Mouse (Mus musculus) neural tube, embryonic 12.5 days (tissue): Measurements from ENCODE around the gene Rassf8. TPM values are rescaled to one million over a fixed set of nuclear protein-coding genes. Genes with fewer than 3 reads are reported as not detected.
A peak's percentile ranks its signal among the peaks of the same experiment; 100 is the strongest.

Source experiments
- ATAC-seq: fragments of 200-750 bp; cut with Nextera tagmentation; 2 replicates; pipeline ENCODE4 v1.8.0; 2017; ENCODE audit warnings: low read depth, mild to moderate bottlenecking, moderate TSS enrichment, moderate library complexity; ENCODE audit not compliant: low FRiP score
- H3K27ac ChIP-seq: fragments of 300-500 bp; sonication (generic); 2 replicates; pipeline ENCODE4 v1.5.1; 2016
- H3K27me3 ChIP-seq: fragments of 300-500 bp; sonication (generic); replicated peaks from 2 replicates; pipeline ENCODE4 v1.6.1; 2016; ENCODE audit warnings: mild to moderate bottlenecking
- H3K36me3 ChIP-seq: fragments of 300-500 bp; sonication (generic); 2 replicates; pipeline ENCODE4 v1.6.1; 2016; ENCODE audit warnings: mild to moderate bottlenecking
- H3K4me1 ChIP-seq: fragments of 300-500 bp; sonication (generic); 2 replicates; pipeline ENCODE4 v1.6.1; 2016
- H3K4me2 ChIP-seq: fragments of 300-500 bp; sonication (generic); replicated peaks from 2 replicates; pipeline ENCODE4 v1.6.1; 2016; ENCODE audit warnings: mild to moderate bottlenecking
- H3K4me3 ChIP-seq: fragments of 300-500 bp; sonication (generic); 2 replicates; pipeline ENCODE4 v1.5.1; 2016
- H3K9ac ChIP-seq: fragments of 300-500 bp; sonication (generic); 2 replicates; pipeline ENCODE4 v1.6.1; 2016; ENCODE audit warnings: mild to moderate bottlenecking
- H3K9me3 ChIP-seq: fragments of 300-500 bp; sonication (generic); 2 replicates; pipeline ENCODE4 v1.6.1; 2016; ENCODE audit warnings: mild to moderate bottlenecking
- WGBS: fragments of 180-500 bp; shearing (Covaris S2); methylation state at CpG from one replicate; pipeline ENCODE4 v1.1.7; 2016; 5-methylcytosine and 5-hydroxymethylcytosine counted together
- polyA plus RNA-seq: library from polyadenylated mRNA; unstranded; fragments of >200 nt; fragmentation: Nextera tagmentation; extraction: Ambion mirVana; gene quantifications from 2 replicates; pipeline ENCODE4 v1.2.1, GENCODE M21; 2016

The Rassf8 gene
- polyA plus RNA-seq, 1 experiment from 2014 or later: 3.6 TPM

- no peak for ATAC-seq
- Histone ChIP-seq H3K27ac (no peak overlapping the region), H3K9ac (no peak overlapping the region), H3K36me3 (peaks cover 2% of the 10 kb centered on the region; the same call in 1 of the 2 replicates), H3K4me1 (no peaks in the 10 kb centered on the region), H3K4me2 (no peak overlapping the region), H3K27me3 (no peaks in the 10 kb centered on the region), H3K9me3 (no peaks in the 10 kb centered on the region), H3K4me3 (no peak overlapping the region)
- whole genome bisulfite sequencing: 77% methylated on average over 1 of the region's 1 CpGs
Observed at GRCm38 (mm10) chr6:145811174-145811573, 64.6 kb downstream of the Rassf8 start.

GRCm38 (mm10) chr6:145815200-145815599 is 68.7 kb downstream of the Rassf8 start:
- WGBS: 37% methylated on average over 15 of the region's 15 CpGs
- Histone ChIP-seq H3K4me3 (no peak overlapping the region), H3K4me1 (no peaks in the 10 kb centered on the region), H3K36me3 (peaks cover 2% of the 10 kb centered on the region; the same call in 1 of the 2 replicates), H3K9ac (no peak overlapping the region), H3K27ac (no peak overlapping the region), H3K27me3 (no peaks in the 10 kb centered on the region), H3K9me3 (no peaks in the 10 kb centered on the region), H3K4me2 (no peak overlapping the region)
- no peak for ATAC-seq

- no peak for ATAC-seq
- 82% methylated on average over 9 of the region's 9 CpGs for WGBS
- H3K27me3 ChIP-seq: no peaks in the 10 kb centered on the region
- H3K36me3 ChIP-seq: peaks cover 2% of the 10 kb centered on the region; the same call in 1 of the 2 replicates
- H3K9me3 ChIP-seq: no peaks in the 10 kb centered on the region
- H3K4me3 ChIP-seq: no peak overlapping the region
- H3K4me2 ChIP-seq: no peak overlapping the region
- H3K4me1 ChIP-seq: no peaks in the 10 kb centered on the region
- H3K9ac ChIP-seq: no peak overlapping the region
- H3K27ac ChIP-seq: no peak overlapping the region
Observed at GRCm38 (mm10) chr6:145819151-145819550, 72.6 kb downstream of the Rassf8 start.

GRCm38 (mm10) chr6:145822218-145822617 is 75.7 kb downstream of the Rassf8 start:
- H3K4me3 ChIP-seq: no peak overlapping the region
- no peak overlapping the region for H3K27ac ChIP-seq
- H3K9me3 ChIP-seq: peaks cover 5% of the 10 kb centered on the region; the same call in 1 of the 2 replicates
- no peaks in the 10 kb centered on the region for H3K4me1 ChIP-seq
- no peaks in the 10 kb centered on the region for H3K36me3 ChIP-seq
- H3K9ac ChIP-seq: no peak overlapping the region
- 69% methylated on average over 5 of the region's 5 CpGs for WGBS
- no peak overlapping the region for H3K4me2 ChIP-seq
- no peaks in the 10 kb centered on the region for H3K27me3 ChIP-seq
- no peak for ATAC-seq

GRCm38 (mm10) chr6:145823103-145823502 is 76.6 kb downstream of the Rassf8 start:
- ATAC-seq: peak; percentile 58; the same call in 1 of the 2 replicates
- Histone ChIP-seq H3K4me1 (no peaks in the 10 kb centered on the region), H3K4me2 (no peak overlapping the region), H3K9ac (no peak overlapping the region), H3K4me3 (no peak overlapping the region), H3K27me3 (no peaks in the 10 kb centered on the region), H3K27ac (no peak overlapping the region), H3K9me3 (peaks cover 5% of the 10 kb centered on the region; the same call in 1 of the 2 replicates), H3K36me3 (no peaks in the 10 kb centered on the region)
- WGBS: 27% methylated on average over 6 of the region's 6 CpGs

GRCm38 (mm10) chr6:145823588-145824234 is 77.2 kb downstream of the Rassf8 start:
- WGBS: 57% methylated on average over 5 of the region's 5 CpGs
- H3K27ac ChIP-seq: no peak overlapping the region
- no peaks in the 10 kb centered on the region for H3K36me3 ChIP-seq
- H3K27me3 ChIP-seq: no peaks in the 10 kb centered on the region
- peaks cover 5% of the 10 kb centered on the region; the same call in 1 of the 2 replicates for H3K9me3 ChIP-seq
- H3K4me1 ChIP-seq: no peaks in the 10 kb centered on the region
- H3K4me2 ChIP-seq: no peak overlapping the region
- H3K9ac ChIP-seq: no peak overlapping the region
- 0 out of 2 replicates have a peak, but pooled peaks have one; percentile 41 for ATAC-seq
- H3K4me3 ChIP-seq: no peak overlapping the region

- Histone ChIP-seq H3K4me3 (no peak overlapping the region), H3K9me3 (peaks cover 5% of the 10 kb centered on the region; the same call in 1 of the 2 replicates), H3K4me2 (no peak overlapping the region), H3K9ac (no peak overlapping the region), H3K36me3 (no peaks in the 10 kb centered on the region), H3K4me1 (no peaks in the 10 kb centered on the region), H3K27me3 (no peaks in the 10 kb centered on the region), H3K27ac (no peak overlapping the region)
- no peak for ATAC-seq
- WGBS: 94% methylated on average over 4 of the region's 4 CpGs
Observed at GRCm38 (mm10) chr6:145826305-145826704, 79.8 kb downstream of the Rassf8 start.

- H3K4me2 ChIP-seq: no peak overlapping the region
- ATAC-seq: no peak
- WGBS: 86% methylated on average over 16 of the region's 16 CpGs
Observed at GRCm38 (mm10) chr6:145829062-145829835, 82.7 kb downstream of the Rassf8 start.

GRCm38 (mm10) chr6:145830117-145830516 is 83.6 kb downstream of the Rassf8 start:
- no peaks in the 10 kb centered on the region for H3K36me3 ChIP-seq
- ATAC-seq: peak; percentile 58; the same call in 1 of the 2 replicates
- 18% methylated on average over 8 of the region's 8 CpGs for WGBS
- no peak overlapping the region for H3K4me3 ChIP-seq
- H3K27ac ChIP-seq: no peak overlapping the region
- H3K27me3 ChIP-seq: no peaks in the 10 kb centered on the region
- no peak overlapping the region for H3K9ac ChIP-seq
- H3K4me2 ChIP-seq: no peak overlapping the region
- no peaks in the 10 kb centered on the region for H3K4me1 ChIP-seq
- peaks cover 5% of the 10 kb centered on the region; the same call in 1 of the 2 replicates for H3K9me3 ChIP-seq

More at GRCm38 (mm10) chr6:145829062-145829835, 82.7 kb downstream of the Rassf8 start:
- Histone ChIP-seq H3K4me1 (no peaks in the 10 kb centered on the region), H3K36me3 (no peaks in the 10 kb centered on the region), H3K27me3 (no peaks in the 10 kb centered on the region), H3K9ac (no peak overlapping the region), H3K27ac (no peak overlapping the region), H3K4me3 (no peak overlapping the region), H3K9me3 (peaks cover 5% of the 10 kb centered on the region; the same call in 1 of the 2 replicates)

- Histone ChIP-seq H3K27ac (no peak overlapping the region), H3K4me3 (no peak overlapping the region), H3K27me3 (no peaks in the 10 kb centered on the region), H3K4me2 (no peak overlapping the region), H3K9ac (no peak overlapping the region), H3K4me1 (no peaks in the 10 kb centered on the region), H3K36me3 (no peaks in the 10 kb centered on the region), H3K9me3 (0 out of 2 replicates have a peak, but pooled peaks cover under 1% of the 10 kb centered on the region)
- WGBS: 66% methylated on average over 9 of the region's 9 CpGs
- no peak for ATAC-seq
Observed at GRCm38 (mm10) chr6:145830617-145831016, 84.1 kb downstream of the Rassf8 start.

GRCm38 (mm10) chr6:145832927-145833326 is 86.4 kb downstream of the Rassf8 start:
- no peaks in the 10 kb centered on the region for H3K4me1 ChIP-seq
- ATAC-seq: no peak
- no peak overlapping the region for H3K4me2 ChIP-seq
- H3K9me3 ChIP-seq: no peaks in the 10 kb centered on the region
- H3K36me3 ChIP-seq: no peaks in the 10 kb centered on the region
- H3K27ac ChIP-seq: no peak overlapping the region
- no peak overlapping the region for H3K4me3 ChIP-seq
- WGBS: 79% methylated on average over 8 of the region's 8 CpGs
- no peak overlapping the region for H3K9ac ChIP-seq
- no peaks in the 10 kb centered on the region for H3K27me3 ChIP-seq

- Histone ChIP-seq H3K4me3 (no peak overlapping the region), H3K9me3 (no peaks in the 10 kb centered on the region), H3K36me3 (no peaks in the 10 kb centered on the region), H3K27ac (no peak overlapping the region), H3K9ac (no peak overlapping the region), H3K4me1 (no peaks in the 10 kb centered on the region), H3K4me2 (no peak overlapping the region), H3K27me3 (no peaks in the 10 kb centered on the region)
- 62% methylated on average over 6 of the region's 6 CpGs for WGBS
- no peak for ATAC-seq
Observed at GRCm38 (mm10) chr6:145835359-145835758, 88.8 kb downstream of the Rassf8 start.
